Mouse (Mus musculus): Measurements from ENCODE around the gene Stat5b.

The Stat5b gene

GRCm38 (mm10) chr11:100766726-100767125, 83.8 kb downstream of the Stat5b start:
- DNase-seq (ENCODE audit: low read depth), result no peak

GRCm38 (mm10) chr11:100762831-100763230, 87.7 kb downstream of the Stat5b start, which contains the start of gene Hcrt:
Gene Hcrt, minus strand, starts transcription at chr11:100762931.
- no peak for DNase-seq (ENCODE audit: low read depth)

GRCm38 (mm10) chr11:100761547-100762045, 88.9 kb downstream of the Stat5b start:
- DNase-seq (ENCODE audit: low read depth), result peak; percentile 67

GRCm38 (mm10) chr11:100759611-100760233, 90.8 kb downstream of the Stat5b start, which contains the start of gene Kcnh4:
Gene Kcnh4, minus strand, starts transcription at chr11:100759942.
- no peak for DNase-seq (ENCODE audit: low read depth)

GRCm38 (mm10) chr11:100758707-100759610, 91.6 kb downstream of the Stat5b start:
- no peak for DNase-seq (ENCODE audit: low read depth)

GRCm38 (mm10) chr11:100757566-100757965, 93.0 kb downstream of the Stat5b start:
- no peak for DNase-seq (ENCODE audit: low read depth)

- no peak for DNase-seq (ENCODE audit: low read depth)
These were observed 94.0 kb downstream of the Stat5b start for GRCm38 (mm10) chr11:100756476-100756875.

- no peak for DNase-seq (ENCODE audit: low read depth)
These were observed 95.8 kb downstream of the Stat5b start for GRCm38 (mm10) chr11:100754693-100755057.

- no peak for DNase-seq (ENCODE audit: low read depth)
These were observed 96.4 kb downstream of the Stat5b start for GRCm38 (mm10) chr11:100754021-100754692.

- no peak for DNase-seq (ENCODE audit: low read depth)
These were observed 98.2 kb downstream of the Stat5b start for GRCm38 (mm10) chr11:100752294-100752693.

GRCm38 (mm10) chr11:100750127-100750526, 100.4 kb downstream of the Stat5b start:
- no peak for DNase-seq (ENCODE audit: low read depth)

GRCm38 (mm10) chr11:100749469-100749868, 101.1 kb downstream of the Stat5b start:
- DNase-seq (ENCODE audit: low read depth), result no peak

GRCm38 (mm10) chr11:100748620-100749019, 101.9 kb downstream of the Stat5b start:
- no peak for DNase-seq (ENCODE audit: low read depth)

- no peak for DNase-seq (ENCODE audit: low read depth)
These were observed 103.4 kb downstream of the Stat5b start for GRCm38 (mm10) chr11:100747114-100747513.

- DNase-seq (ENCODE audit: low read depth), result no peak
These were observed 104.0 kb downstream of the Stat5b start for GRCm38 (mm10) chr11:100746546-100746945.

- DNase-seq (ENCODE audit: low read depth), result no peak
These were observed 105.4 kb downstream of the Stat5b start for GRCm38 (mm10) chr11:100745085-100745484.

- no peak for DNase-seq (ENCODE audit: low read depth)
These were observed 109.2 kb downstream of the Stat5b start for GRCm38 (mm10) chr11:100741348-100741747.

GRCm38 (mm10) chr11:100738749-100739148, 111.8 kb downstream of the Stat5b start:
- no peak for DNase-seq (ENCODE audit: low read depth)

- peak; percentile 99 for DNase-seq (ENCODE audit: low read depth)
These were observed 112.4 kb downstream of the Stat5b start, which contains the start of gene Rab5c for GRCm38 (mm10) chr11:100738066-100738604. Gene Rab5c, minus strand, starts transcription at chr11:100738215.

GRCm38 (mm10) chr11:100737105-100737733, 113.3 kb downstream of the Stat5b start:
- DNase-seq (ENCODE audit: low read depth), result no peak

- no peak for DNase-seq (ENCODE audit: low read depth)
These were observed 113.8 kb downstream of the Stat5b start for GRCm38 (mm10) chr11:100736746-100737080.

Measured in c-Kit-positive CD71-negative TER-119-negative erythroid progenitor cells, embryonic 14.5 days (primary cell).